Mouse (Mus musculus) right cerebral cortex, postnatal 36 days (tissue): ENCODE results near the gene Mfsd4a.

Experiments used
- DNase-seq, 2 experiments: peaks; one replicate each; pipeline ENCODE4 v3.0.0; 2022; ENCODE audit warnings: low spot score in 2 of 2, mixed read lengths in 1 of 2

The Mfsd4a gene

DNA sequence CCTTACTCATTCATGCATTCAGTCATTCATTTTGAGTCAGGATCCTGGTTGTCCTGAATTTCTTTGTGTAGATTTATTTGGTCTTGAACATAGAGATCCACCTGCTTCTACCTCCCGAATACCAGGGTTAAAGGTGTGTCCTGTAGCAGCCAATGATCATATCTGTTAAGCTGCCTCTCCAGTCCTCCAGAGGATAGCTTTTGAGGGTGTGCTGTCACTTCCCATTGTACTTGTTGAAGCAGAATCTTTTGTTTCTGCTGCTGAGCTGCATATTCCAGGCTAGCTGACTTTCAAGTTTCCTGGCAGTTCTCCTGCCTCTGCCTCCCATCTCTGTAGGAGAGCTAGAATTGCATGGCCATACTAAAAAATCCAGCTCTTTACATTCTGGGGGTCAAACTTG is 51.2 kb downstream of the Mfsd4a start:
- DNase-seq, result no peak

DNA sequence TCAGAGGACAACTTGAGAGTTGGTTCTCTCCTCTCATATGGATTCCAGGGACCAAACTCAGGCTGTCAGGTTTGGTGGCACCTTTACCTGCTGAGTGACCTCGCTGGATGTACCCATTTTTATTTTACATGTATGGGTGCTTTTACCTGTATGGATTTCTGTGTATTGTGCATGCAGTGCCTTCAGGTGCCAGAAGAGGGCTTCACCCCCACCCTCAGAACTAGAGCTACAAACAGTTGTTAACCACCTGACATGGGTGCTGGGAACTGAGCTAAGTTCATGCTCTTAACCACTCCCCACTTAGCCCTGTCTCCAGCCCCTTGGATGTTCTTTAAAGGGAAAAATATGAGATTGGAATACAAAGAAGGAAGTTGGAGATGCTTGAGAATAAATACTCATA is 53.1 kb downstream of the Mfsd4a start:
- no peak for DNase-seq

DNA sequence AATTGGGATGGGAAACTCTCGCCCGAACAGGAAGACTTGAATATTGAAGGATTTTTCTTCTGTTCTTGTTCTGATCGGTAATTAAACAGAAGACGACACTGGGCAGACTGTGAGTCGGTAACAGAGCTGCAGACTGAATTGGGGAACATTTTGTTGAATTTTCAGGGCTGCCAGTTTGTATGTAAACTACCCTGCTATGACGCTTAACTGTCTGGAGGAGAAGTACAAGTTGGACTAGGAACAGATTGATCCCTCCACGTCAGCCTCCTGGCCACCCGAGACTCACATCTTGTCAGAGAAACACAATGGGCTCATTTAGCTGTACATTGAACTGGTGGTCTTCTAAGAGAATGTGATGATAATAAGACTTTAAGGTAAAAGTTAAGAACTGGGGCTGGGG is 55.0 kb downstream of the Mfsd4a start:
- DNase-seq, result no peak

DNA sequence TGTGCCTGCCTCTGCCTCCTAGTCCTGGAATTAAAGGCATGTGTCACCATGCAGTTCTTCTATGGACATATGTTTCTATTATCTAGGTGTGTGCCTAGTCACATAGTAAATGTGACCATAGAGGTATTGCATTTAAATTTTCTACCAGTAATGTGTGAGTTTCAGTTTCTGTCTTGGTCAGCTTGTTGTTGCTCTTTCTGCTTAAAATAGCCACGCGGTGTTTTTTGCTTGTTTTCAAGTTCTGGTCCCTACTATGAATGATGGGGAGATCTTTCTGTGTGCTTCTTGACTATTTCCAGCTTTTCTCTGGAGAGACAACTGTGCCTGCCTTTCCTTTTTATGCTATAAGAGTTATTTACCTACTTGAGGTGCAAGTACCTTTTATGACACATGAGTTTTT is 56.1 kb downstream of the Mfsd4a start:
- DNase-seq, result no peak

DNA sequence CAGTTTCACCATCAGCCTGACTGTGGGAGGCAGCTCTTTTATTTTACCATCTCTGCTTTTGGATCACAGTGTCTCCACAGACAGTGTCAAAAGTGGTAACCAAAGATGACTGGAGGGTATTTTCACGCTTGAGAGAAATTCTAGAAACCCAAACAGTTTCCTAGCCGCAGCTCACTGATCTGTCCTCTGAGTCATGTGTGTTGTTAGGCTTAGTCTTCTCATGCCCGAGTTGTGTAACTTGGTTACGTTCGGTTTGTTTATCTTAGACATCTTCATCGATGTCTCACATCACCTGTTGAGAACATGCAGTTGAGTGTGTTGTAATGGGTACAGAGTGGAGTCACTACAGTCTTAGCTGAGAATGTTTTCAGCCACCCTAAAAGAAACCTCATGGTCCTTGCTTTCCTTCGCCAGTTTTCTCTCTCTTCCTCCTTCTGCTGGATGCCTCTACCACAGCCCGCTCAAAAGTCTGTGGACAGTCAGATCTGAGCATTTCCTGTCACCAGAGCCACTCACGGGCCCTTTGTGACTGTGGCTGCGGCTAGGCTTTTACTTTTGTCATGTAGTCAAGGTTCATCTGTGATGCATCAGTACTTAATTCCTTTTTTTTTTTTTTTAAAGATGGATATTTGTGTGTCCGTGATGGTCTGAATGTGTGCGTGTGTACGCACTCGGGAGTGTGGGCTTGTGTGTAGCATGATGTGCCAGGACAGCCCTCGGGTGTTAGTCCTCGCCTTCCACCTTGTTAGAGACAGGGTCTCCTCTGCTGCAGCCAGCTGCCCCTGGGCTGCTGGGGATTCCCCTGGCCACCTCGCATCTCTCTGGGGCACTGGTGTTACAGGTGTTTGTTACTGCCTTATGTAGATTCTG is 57.0 kb downstream of the Mfsd4a start:
- DNase-seq, result no peak

DNA sequence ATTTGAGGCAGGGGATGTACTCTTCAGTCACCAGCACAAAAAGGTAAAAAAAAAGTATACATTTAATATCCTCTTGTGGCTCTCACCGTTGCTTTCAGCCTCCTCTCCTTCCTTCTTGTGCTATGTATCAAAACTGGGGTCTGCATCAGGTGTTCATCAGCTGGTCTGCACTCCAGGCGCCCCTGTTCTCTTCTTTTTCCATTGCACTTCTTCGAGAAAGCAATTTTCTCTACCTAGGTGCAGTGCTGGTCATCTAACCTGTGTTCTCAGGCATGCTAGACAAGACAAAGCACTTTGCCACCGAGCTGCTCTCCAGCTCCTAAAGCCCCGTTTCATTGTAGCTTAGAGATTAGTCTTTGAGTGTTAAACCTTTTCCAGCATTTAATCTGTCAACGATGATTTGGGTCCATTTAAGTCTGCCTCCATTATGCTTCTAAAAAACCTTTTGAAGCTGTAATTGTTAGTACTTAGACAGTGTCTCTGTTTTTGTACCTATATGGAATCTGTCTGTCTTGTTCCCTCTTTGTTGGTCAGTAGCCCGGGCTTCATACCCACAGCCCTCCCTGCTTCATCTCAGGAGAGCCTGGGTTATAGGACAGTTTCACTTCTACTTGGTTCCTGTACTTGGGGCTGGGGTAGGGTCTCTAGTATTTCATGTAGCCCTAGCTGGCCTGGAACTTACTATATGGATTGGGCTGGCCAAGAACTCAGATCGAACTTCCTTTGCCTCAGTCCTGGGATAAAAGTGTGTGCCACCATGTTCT is 58.8 kb downstream of the Mfsd4a start:
- no peak for DNase-seq

DNA sequence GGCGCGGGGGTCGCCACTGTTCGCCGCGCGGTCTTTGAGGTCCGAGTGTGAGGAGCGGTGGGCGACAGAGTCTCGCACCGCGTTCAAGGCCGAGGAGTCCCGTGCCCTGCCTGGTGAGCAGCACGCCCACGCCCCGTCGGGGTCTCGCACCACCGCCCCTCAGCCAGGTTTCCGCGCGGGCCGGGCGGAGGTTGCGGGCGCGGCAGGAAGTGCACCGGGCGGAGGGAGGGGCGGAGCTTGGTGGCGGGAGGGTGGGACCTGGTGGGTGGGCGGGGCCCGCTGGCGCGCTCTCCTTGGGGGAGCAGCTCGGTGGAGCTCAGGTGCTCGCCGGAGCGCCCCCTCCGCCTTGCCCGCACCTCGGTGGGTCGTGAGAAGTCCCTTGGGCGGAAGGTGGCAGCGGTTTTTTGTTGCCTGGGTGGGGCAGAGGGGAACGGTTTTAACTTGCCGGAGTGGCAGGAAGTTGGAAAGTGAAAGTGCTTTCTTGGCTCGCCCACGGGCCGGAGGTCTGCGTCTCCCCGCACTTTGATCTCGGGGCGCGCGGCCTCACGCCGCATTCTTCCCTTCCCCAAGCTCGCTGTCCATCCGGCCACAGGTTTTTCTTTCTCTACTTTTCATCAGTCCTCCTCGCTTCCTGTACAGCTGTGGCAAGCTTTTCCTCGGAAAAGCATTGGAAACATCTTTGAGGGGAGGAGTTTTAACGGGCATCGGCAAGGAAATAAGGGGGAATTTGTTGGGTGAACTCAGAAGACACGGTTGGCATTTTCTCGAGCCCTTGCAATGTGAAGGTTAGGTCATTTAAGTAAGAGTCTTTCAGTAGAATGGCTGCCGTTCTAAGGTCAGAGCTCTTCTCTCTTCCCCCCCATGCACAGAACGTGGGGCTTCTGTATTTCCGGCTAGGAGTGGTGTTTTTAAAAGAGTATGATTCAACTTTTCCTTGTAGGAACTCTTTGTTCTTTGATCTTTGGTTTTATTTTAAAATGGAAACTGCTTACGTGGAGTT is 59.7 kb downstream of the Mfsd4a start:
- peak; percentile 68 to 73 for DNase-seq

DNA sequence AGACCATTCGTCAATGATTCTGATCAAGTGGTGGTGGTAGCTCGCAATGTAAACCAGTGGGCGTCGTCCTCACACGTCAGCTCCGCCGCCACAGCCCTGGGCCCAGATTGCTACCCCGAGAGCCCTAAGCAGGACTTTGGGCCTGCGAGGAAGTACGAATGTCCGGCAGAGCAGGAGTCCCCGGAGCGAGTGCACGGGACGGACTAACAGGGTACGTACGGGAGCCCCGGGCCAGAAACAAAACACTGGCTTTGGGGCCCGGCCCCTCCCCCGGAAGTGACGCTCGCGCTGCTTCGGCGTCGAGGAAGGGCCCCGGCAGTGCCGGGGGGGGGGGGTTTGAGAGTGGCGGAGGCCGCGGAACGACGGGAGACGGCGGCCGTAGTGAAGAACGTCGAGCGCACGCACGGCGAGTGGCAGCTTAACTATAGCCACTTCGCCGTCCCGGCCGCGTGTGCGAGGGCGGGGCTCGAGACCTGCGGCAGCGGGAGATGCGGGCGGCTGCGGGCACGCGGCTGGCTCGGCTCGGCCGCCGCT is 60.5 kb downstream of the Mfsd4a start, which contains the start of gene Elk4:
Elk4 (plus strand) TSS at position 326 of the 534 bp plus-strand sequence.
- DNase-seq, result peak; percentile 81 to 82

DNA sequence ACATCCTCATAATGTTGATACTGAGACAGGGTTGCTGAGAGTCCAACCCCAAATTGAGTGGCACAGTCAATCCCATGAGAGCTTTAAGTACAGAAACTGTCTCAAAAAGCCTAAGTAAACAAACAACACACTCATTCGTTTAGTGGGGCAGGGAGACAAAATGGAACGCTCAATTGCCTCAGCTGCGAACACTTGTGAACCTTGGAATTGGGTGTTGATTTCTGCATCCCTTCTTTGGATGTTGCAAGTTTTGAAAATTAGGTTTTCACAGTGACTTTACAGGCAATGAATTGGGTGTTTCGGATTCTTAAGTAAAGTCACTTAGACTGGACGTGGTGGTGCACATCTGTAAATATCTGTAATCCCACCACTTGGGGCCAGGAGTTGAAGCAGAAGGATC is 61.1 kb downstream of the Mfsd4a start:
- DNase-seq, result no peak

DNA sequence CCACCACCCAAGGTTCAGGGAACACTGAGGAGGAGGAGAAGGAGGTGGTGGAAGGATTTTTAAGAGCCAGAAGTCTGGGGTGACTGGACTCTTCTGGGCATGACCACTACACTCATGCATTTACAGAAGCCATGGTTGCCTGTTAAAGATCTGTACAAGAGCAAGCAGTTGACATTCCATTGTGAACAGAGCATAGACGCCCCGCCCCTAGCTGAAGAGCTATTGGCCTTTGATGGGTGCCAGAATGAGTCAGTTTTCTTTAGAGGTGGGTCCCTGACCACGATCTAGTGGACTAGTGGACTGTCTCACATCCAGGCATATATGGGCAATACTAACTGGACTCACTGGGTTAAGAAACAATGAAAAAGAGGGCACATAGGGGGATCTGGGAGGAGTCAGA is 61.8 kb downstream of the Mfsd4a start:
- DNase-seq, result no peak

DNA sequence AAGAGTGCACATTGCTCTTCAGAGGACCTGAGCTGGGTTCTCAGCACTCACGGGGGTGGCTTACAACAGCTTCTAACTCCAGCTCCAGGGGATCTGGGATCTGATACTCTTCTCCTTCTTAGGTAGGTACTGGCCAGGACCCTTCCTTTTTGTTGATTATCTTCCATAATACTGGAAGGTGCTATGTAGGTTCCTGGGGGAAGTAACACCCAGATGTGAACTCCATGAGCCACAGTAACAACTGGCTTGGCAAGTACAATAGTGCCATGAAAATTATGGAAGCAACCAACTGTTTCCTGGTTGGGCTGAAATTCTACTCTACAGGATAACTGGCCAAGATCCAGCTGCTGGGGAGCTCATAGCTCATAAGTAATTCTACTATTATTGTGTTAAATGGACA is 62.4 kb downstream of the Mfsd4a start:
- no peak for DNase-seq

DNA sequence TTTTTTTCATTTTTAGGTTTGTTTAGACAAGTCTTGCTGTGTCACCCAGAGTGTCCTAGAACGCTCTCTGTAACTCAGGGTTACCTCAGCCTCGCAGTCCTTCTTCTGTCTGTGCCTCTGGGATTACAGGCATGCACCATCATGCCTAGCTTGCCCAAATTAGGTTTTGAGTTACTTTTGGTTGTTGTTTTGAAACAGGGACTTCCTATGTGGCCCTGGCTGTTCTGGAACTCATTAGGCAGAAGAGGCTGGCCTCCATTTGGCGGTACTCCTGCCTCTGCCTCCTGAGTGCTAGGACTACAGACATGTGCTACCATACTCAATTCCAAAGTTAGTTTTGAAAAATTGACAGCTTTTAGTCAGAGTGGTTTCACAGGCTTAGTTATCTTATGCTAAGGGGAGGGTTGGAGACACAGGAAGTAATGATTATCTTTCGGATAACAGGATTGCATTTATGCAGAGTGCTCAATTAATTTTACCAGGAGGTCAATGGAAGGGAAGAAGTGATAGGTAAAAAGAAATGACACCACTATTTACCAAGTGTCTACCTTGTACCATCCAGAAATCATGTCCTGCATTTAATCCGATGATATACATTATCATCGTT is 63.2 kb downstream of the Mfsd4a start:
- no peak for DNase-seq

DNA sequence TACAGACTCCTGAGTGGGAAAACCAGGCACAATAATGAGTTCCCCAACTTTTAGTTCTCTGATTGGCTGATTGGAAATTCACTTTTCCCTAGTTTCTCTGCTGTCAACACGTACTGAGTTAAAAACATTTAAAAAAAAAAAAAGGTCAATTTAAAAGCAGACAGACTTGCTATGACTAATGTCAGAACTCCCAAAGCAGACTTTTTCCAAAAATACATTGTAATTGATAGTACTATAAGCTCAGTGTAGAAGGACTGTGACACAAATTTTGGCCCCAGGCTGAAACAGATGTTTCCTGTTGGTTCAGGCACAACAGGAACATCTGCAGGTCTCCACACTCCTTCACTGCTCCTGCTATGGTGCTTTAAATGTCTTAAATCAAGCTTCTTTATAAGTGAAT is 64.0 kb downstream of the Mfsd4a start:
- DNase-seq, result no peak

DNA sequence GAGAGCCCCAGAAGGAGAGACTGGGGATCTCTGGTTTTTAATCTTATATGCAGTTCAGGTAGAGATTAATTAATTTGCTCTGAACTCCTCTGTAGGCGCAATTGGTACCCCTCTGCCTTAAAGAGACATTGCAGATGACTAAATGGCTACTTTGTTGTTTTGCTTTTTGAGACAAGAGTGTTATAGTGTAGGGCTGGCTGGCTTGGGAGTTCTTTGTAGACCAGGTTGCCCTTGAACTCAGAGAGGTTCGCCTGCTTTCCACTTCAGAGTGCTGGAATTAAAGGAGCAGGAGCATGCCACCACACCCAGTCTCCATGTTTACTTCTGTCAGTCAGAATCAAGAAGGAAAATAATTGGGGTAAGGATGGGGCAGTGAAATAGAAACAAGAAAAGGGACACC is 64.8 kb downstream of the Mfsd4a start:
- no peak for DNase-seq

DNA sequence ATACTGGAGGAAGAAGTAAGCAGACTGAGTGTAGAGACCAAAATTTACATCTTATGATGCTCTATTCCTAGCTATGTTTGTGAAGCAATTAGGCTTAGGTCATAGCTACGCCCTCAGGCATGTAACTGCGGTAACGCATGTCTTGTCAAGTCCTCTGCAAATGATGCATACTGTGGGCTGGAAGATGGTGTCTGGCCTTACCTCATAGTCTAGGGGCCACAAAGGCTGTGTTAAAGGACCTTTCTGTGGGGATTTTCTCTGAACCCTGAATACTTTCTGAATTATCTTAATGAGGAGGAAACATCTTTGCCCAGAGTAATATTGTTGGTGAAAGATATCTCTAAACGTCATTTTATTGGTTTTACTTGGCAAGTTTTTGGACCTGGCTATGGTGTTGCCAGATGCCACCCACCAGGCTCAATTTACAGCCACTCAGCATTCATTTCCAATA is 66.0 kb downstream of the Mfsd4a start:
- no peak for DNase-seq

DNA sequence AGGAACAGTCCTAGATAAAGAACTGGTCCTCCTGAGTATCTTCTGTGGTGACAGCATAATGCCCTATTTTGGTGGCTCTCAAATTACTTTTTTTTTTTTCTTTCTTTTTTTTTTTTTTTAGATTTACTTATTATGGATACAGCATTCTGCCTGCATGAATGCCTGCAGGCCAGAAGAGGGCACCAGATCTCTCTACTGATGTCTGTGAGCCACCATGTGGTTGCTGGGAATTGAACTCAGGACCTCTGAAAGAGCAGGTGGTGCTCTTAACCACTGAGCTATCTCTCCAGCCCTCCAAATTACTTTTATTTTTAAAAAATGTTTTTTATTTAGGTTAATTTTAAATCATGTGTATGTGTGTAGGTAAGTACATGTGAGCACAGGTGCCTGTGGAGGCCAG is 67.4 kb downstream of the Mfsd4a start:
- DNase-seq, result no peak

DNA sequence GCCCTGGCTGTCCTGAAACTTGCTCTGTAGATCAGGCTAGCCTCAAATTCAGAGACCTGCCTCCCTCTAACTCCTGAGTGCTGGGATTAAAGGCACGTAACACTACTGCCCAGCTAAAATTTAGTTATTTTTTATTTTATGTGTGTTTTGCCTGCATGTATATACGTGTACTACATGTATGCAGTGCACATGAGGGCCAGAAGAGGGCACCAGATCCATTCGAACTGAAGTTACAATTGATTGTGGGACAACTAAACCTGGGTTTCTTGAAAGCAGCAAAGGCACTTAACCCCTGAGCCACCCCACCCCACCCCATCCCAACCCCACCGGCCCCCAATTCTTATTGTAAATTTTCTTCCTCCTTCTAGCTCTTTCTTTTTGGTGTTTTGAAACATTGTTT is 72.8 kb downstream of the Mfsd4a start:
- DNase-seq, result no peak

DNA sequence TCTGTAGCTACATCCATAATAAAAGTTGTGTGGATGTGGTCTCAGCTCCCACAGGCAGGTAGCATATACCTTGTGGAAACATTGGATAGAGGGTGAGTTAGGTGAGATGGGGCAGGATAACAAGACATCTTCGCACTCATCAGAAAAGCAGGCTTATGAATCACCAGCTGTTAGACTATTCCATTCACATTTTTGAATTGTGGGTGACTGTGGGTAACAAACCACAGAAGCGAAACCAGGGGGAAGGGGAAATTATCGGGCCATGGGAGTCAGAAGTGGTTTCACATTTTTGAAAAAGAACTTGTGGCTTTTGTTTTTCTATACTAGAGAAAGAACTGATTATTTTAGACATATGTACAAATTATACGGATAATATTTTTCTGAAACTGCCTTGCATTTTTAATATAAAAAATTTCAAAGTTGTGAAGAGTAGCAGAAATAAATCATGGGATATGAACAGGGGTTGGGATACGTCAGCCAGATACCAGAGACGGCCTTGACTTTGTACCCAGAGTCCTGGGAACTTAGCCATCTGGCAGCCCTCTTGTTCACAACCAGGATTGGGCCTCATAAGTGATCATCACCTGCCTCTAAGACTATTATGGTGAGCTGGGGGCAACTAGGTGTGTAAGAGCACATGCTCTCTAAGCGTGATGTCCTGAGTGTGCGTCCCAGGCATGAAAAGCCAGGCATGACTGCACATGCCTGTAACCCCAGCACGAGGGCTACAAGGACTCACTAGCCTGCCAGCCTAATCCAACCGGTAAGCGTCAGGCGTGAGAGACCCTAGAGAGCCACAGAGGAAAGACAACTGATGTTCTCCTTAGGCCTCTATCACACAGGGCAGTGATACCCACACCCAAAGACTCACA is 74.5 kb downstream of the Mfsd4a start:
- DNase-seq, result no peak

DNA sequence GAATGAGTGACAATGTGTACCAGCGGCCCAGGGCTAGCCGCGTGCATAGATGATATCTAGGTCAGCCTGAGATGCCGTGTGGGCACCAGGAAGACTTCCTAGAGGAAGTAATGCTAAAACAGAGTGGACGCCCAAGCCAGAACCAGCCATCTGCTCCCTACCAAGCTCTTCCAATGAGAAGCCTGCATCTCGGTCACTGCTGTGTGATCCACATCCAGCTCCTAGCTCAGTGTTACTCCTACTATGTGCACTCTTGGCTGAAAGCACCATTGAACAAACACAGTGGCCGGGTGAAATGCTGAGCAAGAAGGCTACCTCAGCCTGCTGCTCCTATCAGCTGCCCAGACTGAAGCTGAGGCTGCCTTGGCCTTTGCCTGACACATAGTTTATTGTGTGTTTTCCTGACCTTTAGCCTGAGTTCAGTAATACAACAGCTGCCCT is 75.3 kb downstream of the Mfsd4a start:
- no peak for DNase-seq
